Mouse (Mus musculus): ENCODE data around the gene Neurl2.
"Not testable (repeated sequence)": the region's sequence is repeated elsewhere in the genome, so short reads cannot be mapped to it uniquely, and the experiment has no call there.

Neurl2 gene

GRCm38 (mm10) chr2:164857842-164858553, 24.7 kb upstream of the Neurl2 start:
- no peak for DNase-seq

DNA sequence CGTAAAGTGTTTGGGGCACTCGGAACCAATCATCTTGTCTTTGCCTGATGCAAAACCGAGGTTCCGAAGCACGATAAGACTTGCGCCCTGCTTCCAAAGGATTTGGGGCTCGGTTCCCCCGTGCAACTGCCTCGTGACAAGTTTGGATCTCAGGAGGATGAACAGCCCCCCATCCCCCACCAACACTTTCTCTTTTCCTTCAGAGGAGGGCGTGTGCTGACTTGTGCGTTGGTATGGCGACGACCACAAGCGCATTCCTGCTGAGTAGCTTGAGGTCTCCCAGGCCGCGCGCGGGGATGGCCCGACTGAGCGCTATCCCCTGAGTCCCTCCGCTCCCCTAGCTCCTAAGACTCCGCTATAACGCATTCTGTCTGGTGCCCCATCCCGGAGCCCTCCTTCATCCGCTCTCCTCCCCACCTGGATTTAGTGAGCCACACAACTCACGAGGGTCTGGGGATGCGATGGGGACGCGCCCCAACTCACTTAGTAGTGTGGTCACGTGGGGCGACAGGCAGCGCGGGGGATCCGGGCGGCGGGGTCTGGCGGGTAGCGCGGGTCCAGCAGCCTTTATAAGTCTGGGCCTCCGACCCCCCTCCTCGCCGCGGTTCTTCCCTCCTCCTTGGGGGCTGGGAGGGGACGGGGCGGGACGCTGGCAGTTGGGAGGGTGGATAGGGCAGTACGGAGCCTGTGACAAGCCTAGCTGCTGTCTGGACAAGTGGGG, 24.0 kb upstream of the Neurl2 start, which contains the start of gene Pltp:
Gene Pltp, minus strand, starts transcription at position 611 of the 721 bp plus-strand sequence.
- peak; percentile 56 to 66 for DNase-seq

- DNase-seq = peak in 1 of 2 experiments; percentile 44
Measured at GRCm38 (mm10) chr2:164856309-164857100, 23.2 kb upstream of the Neurl2 start.

DNA sequence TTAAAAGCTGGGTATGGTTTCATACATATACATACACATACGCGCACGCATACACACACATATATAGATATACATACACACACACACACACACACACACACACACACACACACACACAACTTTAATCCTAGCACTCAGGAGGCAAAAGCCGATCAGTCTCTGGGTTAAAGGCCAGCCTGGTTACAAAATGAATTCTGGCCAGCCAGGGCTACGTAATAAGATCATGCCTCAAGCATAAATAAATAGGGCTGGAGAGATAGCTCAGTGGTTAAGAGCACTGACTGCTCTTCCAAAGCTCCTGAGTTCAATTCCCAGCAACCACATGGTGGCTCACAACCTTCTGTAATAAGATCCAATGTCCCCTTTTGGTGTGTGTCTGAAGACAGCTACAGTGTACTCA, 22.3 kb upstream of the Neurl2 start:
- not testable (repeated sequence) for DNase-seq

DNA sequence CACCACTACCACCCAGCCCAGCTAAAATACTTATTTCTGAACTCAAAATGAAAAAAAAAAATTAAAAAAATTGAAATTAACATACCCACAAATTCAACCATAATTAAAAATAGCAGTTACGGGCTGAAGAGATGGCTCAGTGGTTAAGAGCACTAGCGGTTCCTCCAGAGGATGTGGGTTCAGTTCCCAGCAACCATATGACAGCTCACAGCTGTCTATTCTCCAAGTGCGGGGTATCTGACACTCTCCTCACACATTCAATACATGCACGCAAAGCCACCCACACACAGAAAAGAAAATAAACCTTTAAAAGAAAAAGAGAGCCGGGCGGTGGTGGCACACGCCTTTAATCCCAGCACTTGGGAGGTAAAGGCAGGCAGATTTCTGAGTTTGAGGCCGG, 16.8 kb upstream of the Neurl2 start:
- DNase-seq = no peak

GRCm38 (mm10) chr2:164845782-164846181, 12.5 kb upstream of the Neurl2 start:
- peak in 1 of 2 experiments; percentile 36 for DNase-seq

DNA sequence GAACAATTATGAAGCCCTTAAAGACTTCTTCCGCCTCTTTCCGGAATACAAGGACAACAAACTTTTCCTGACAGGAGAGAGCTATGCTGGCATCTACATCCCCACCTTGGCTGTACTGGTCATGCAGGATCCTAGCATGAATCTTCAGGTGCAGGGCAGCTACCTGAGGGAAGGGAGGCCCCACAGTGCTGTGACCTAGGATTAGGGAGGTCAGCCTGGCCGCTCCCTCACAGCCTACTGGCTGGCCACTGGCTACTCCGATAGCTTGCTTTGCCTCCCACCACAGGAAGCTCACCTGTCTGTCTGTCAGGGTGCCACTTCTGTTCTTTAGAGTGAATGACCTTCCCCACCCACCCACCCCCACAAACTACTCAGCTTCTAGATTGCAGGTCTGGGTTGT, 1.9 kb upstream of the Neurl2 start:
- DNase-seq = no peak

DNA sequence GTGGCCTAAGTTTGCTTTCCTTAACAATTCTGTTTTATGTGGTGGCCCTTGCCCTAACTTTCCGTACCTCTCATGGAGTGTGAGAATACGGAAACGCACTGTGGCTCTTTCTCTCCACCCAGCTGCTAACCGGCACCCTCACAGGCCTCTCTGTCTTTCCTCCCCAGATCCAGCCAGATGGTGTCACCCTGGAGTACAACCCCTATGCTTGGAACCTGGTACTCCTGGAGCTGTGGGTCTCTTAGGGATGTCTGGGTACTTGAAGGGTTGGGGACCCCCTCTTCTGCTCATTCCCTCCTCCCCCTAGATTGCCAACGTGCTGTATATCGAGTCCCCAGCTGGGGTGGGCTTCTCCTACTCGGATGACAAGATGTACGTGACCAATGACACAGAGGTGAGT, 1.3 kb upstream of the Neurl2 start:
- peak in 1 of 2 experiments; percentile 48 for DNase-seq

- peak; percentile 80 to 87 for DNase-seq
Measured at GRCm38 (mm10) chr2:164832748-164833301, 431 bp downstream of the Neurl2 start, which contains the start of gene Ctsa. Ctsa (plus strand) TSS chr2:164832873.

- no peak for DNase-seq
Measured at GRCm38 (mm10) chr2:164832032-164832747, 1.1 kb downstream of the Neurl2 start.

- peak; percentile 18 to 57 for DNase-seq
Measured at GRCm38 (mm10) chr2:164831029-164831428, 2.2 kb downstream of the Neurl2 start.

DNA sequence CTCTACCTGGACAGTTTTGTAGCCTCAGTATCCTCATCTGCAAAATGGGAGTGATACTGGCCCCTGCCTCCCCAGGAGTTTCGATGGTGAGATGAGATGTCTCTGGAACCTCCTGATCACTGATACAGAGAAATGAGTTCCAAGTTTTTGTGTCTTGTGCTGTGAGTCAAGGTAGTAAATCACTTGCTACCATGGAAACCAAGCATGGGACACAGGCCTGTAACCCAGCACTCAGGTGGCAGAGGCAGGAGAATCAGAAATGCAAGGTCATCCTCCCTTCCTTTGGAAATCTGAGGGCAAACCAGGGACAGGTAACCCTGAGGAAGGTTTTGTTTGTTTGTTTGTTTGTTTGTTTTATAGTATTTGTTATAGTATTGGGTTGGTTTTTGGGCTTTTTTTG, 4.2 kb downstream of the Neurl2 start:
- no peak for DNase-seq

- DNase-seq = no peak
Measured at GRCm38 (mm10) chr2:164828437-164828836, 4.8 kb downstream of the Neurl2 start, which contains the start of gene Spata25. Spata25 (minus strand) TSS chr2:164828537.

DNA sequence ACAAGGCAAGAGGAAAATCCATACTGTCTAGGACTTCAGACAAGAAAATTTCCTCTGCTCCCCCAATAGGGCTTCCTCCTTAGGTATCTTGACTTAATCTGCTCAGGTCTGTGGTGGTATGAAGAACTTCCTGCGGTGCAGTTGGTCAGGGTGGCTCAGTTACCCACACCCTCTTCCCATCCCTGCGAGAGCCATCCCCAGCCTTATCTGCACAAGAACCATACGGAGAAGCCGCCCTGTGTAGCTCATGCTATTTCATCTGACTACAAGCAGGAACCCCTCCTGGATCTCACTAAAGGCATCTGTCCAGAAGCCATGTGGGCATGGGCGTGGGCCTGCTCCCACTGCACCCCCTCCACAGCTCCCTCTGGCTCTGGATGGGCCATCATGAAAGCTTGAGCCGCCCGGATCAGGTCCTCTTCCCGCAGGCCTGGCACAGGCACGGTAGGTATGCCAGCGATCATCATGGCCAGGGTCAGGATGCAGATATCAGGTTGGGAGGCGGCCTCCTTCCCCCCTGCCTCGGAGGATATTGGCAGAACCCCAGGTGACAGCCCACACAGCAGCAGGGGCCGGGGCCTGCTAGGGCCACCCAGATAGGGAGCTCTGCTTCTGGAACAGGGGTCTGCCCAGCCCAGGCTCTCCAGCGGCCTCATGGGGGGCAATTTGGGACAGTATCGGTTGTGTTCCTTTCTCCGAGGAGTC, 6.0 kb downstream of the Neurl2 start:
- no peak for DNase-seq

GRCm38 (mm10) chr2:164825521-164825920, 7.7 kb downstream of the Neurl2 start:
- DNase-seq = no peak

- DNase-seq = no peak
Measured at GRCm38 (mm10) chr2:164823969-164824368, 9.3 kb downstream of the Neurl2 start.

DNA sequence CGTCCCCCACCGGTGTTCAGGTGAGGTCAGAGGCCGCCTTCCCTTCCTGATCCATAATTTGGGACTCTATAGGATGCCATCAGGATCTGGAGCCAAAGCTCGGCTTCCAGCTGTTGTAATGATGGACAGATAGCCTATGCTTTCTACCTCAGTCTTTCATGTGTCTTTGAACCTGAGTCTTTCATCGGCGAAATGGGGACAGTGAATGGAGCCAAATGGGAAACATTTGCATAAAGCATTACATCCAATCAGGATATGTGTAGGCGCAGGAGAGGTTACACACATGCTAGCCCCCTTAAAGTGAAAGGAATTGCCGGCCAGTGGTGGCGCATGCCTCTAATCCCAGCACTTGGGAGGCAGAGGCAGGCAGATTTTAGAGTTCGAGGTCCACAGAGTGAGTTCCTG, 10.1 kb downstream of the Neurl2 start:
- no peak for DNase-seq

DNA sequence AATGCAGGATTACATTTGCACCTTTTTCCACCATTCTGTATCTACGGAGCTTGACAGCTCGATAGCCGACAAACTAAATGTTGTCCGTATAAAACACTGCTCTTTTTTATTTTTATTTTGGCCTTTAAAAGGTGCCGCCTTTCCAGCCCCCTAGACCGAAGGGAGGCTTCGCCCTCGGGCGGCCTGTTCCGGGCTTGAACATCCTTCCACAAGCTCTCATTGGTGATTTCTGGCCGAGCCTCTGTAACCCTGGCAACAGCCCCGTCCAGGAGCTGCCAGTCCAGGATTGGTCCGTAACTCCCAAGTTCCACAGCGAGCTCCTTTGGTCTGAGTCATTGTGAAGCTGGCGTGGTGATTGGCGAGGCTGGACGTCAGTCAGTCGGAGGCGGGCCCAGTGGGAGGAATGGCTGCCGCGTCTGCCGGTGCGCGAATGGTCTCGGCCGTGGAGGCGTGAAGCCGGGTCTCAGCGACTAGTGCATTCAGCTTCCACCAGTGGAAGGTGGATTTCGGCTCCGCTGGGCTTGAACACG, 10.6 kb downstream of the Neurl2 start, which contains the start of gene Zswim1:
Gene Zswim1, plus strand, starts transcription at position 51 of the 530 bp plus-strand sequence.
- peak; percentile 99 to 100 for DNase-seq

DNA sequence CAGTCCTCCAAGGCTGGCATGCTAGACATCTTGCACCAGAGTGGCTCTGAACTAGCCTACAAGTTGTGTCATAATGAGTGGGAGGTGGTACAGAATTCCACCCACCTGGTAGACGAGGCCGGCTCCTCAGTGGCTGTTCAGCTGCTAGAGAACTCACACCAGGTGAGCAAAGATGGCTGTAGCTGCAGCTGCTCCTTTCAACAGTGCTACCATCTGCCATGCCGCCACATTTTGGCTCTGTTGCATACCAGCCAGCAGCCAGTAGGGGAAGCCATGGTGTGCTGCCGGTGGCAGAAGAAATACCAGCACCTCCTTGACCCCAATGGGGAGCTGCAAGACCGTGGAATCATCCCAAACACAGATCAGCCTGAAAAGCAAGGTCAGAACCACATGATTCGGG, 12.2 kb downstream of the Neurl2 start:
- DNase-seq = no peak

GRCm38 (mm10) chr2:164817703-164818102, 15.6 kb downstream of the Neurl2 start:
- no peak for DNase-seq

- DNase-seq = no peak
Measured at GRCm38 (mm10) chr2:164817206-164817605, 16.1 kb downstream of the Neurl2 start.

Measured in kidney, postnatal 25 days (tissue).